Mouse (Mus musculus) kidney, embryonic 14.5 days (tissue): ENCODE measurements around the gene Dnajb8. TPM values are rescaled to one million over a fixed set of nuclear protein-coding genes. Genes with fewer than 3 reads are reported as not detected.

Source experiments
- ATAC-seq: fragments of 200-750 bp; cut with Nextera tagmentation; 2 replicates; pipeline ENCODE4 v1.8.0; 2017; ENCODE audit warnings: moderate number of reproducible peaks, mild to moderate bottlenecking, moderate TSS enrichment, moderate library complexity; ENCODE audit not compliant: low FRiP score, low TSS enrichment
- H3K27ac ChIP-seq: fragments of 300-500 bp; sonication (generic); 2 replicates; pipeline ENCODE4 v1.5.1; 2014; ENCODE audit warnings: low read depth, mild to moderate bottlenecking, low read length, moderate library complexity, mixed read lengths
- H3K27me3 ChIP-seq: fragments of 300-500 bp; sonication (generic); 2 replicates; pipeline ENCODE4 v1.6.1; 2014; ENCODE audit warnings: mild to moderate bottlenecking, low read length; ENCODE audit not compliant: control insufficient read depth, insufficient read depth
- H3K36me3 ChIP-seq: fragments of 300-500 bp; sonication (generic); 2 replicates; pipeline ENCODE4 v1.6.1; 2014; ENCODE audit warnings: low read length, mixed read lengths; ENCODE audit not compliant: control insufficient read depth, insufficient read depth
- H3K4me1 ChIP-seq: fragments of 300-500 bp; sonication (generic); 2 replicates; pipeline ENCODE4 v1.6.1; 2014; ENCODE audit warnings: low read length, mixed read lengths; ENCODE audit not compliant: control insufficient read depth, insufficient read depth
- H3K4me2 ChIP-seq: fragments of 300-500 bp; sonication (generic); replicated peaks from 2 replicates; pipeline ENCODE4 v1.6.1; 2014; ENCODE audit warnings: low read depth, mild to moderate bottlenecking, low read length
- H3K4me3 ChIP-seq: fragments of 300-500 bp; sonication (generic); 2 replicates; pipeline ENCODE4 v1.5.1; 2014; ENCODE audit warnings: mild to moderate bottlenecking, low read length
- H3K9ac ChIP-seq: fragments of 300-500 bp; sonication (generic); 2 replicates; pipeline ENCODE4 v1.6.1; 2014; ENCODE audit warnings: low read depth, mild to moderate bottlenecking, low read length, moderate library complexity
- H3K9me3 ChIP-seq: fragments of 300-500 bp; sonication (generic); 2 replicates; pipeline ENCODE4 v1.6.1; 2016; ENCODE audit warnings: low read length; ENCODE audit not compliant: control insufficient read depth
- WGBS: fragments of 180-500 bp; shearing (Covaris S2); extraction: QIAGEN DNeasy Blood & Tissue Kit; methylation state at CpG from one replicate; pipeline ENCODE4 v1.1.7; 2014; 5-methylcytosine and 5-hydroxymethylcytosine counted together
- polyA plus RNA-seq: library from polyadenylated mRNA; unstranded; fragments of >200 nt; fragmentation: Nextera tagmentation; extraction: Ambion mirVana; gene quantifications from 2 replicates; pipeline ENCODE4 v1.2.1, GENCODE M21; 2014

The Dnajb8 gene
- polyA plus RNA-seq, 1 experiment from 2014 or later, result not detected

- no peak overlapping the region for H3K4me2 ChIP-seq
- no peaks in the 10 kb centered on the region for H3K9me3 ChIP-seq
- H3K27ac ChIP-seq, result no peak overlapping the region
- 44% methylated on average over 6 of the region's 6 CpGs for WGBS
- no peak for ATAC-seq
- H3K9ac ChIP-seq, result no peak overlapping the region
- peaks cover 12% of the 10 kb centered on the region for H3K27me3 ChIP-seq
- peaks cover 12% of the 10 kb centered on the region for H3K4me1 ChIP-seq
- no peak overlapping the region for H3K4me3 ChIP-seq
- H3K36me3 ChIP-seq, result no peaks in the 10 kb centered on the region
These were observed 10.2 kb downstream of the Dnajb8 start for GRCm38 (mm10) chr6:88232221-88232620.

- 75% methylated on average over 8 of the region's 8 CpGs for WGBS
- H3K27me3 ChIP-seq, result peaks cover 12% of the 10 kb centered on the region
- peak; percentile 37 for ATAC-seq
- peaks cover 11% of the 10 kb centered on the region for H3K4me1 ChIP-seq
- H3K4me2 ChIP-seq, result no peak overlapping the region
- no peaks in the 10 kb centered on the region for H3K36me3 ChIP-seq
- no peak overlapping the region for H3K9ac ChIP-seq
- H3K9me3 ChIP-seq, result no peaks in the 10 kb centered on the region
- H3K27ac ChIP-seq, result peak overlapping the region; percentile 6; the same call in 1 of the 2 replicates
- no peak overlapping the region for H3K4me3 ChIP-seq
These were observed 11.9 kb downstream of the Dnajb8 start for GRCm38 (mm10) chr6:88233996-88234395.

DNA sequence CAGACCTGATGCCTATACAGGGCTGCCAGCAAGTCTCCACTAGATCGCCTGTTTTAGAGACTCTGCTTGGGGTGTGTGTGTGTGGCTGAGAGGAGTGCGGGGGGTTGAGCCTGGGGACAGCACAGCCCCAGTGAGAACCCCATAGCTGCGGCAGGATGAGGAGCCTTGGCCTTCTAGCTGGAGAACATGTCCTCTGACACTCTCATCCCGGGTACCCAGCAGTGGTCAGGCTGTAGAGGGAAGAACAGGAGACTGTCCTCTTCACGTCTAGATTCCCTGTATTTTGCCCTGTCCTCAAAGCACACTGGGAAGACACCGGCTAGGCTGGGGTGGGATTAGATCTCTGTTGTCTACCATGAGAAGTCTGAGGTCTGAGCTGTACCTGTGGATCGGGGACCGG, 13.4 kb downstream of the Dnajb8 start:
- Histone ChIP-seq H3K4me1 (peaks cover 8% of the 10 kb centered on the region), H3K9me3 (no peaks in the 10 kb centered on the region), H3K36me3 (no peaks in the 10 kb centered on the region), H3K27me3 (peaks cover 12% of the 10 kb centered on the region), H3K9ac (no peak overlapping the region), H3K27ac (no peak overlapping the region), H3K4me3 (no peak overlapping the region), H3K4me2 (no peak overlapping the region)
- ATAC-seq, result no peak
- 25% methylated on average over 8 of the region's 8 CpGs for WGBS

DNA sequence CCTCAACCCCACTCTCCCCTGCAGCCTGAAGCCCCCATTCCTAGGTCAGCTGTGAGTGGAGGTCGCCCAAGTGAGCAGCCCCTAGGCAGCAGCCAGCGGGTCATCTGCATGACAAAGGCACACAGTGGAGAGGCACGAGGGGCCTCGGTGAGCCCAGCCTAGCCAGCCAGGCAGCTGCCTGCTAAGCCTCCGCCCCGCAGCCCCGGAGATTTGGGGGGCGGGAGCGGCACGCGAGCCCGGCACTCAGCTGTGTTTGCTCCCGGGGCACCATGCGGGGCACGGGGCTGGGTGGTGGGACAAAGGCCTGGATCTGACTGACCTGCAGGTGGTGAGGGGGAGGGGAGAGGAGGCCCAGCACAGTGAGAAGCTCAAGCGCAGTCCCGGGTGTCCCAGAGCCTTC, 13.9 kb downstream of the Dnajb8 start:
- H3K27me3 ChIP-seq, result peaks cover 12% of the 10 kb centered on the region
- H3K27ac ChIP-seq, result no peak overlapping the region
- H3K36me3 ChIP-seq, result no peaks in the 10 kb centered on the region
- peaks cover 8% of the 10 kb centered on the region for H3K4me1 ChIP-seq
- ATAC-seq, result no peak
- H3K4me2 ChIP-seq, result peak overlapping the region; percentile 17
- no peak overlapping the region; the same call in 1 of the 2 replicates for H3K4me3 ChIP-seq
- H3K9ac ChIP-seq, result no peak overlapping the region
- H3K9me3 ChIP-seq, result no peaks in the 10 kb centered on the region
- WGBS, result 1% methylated on average over 16 of the region's 17 CpGs

DNA sequence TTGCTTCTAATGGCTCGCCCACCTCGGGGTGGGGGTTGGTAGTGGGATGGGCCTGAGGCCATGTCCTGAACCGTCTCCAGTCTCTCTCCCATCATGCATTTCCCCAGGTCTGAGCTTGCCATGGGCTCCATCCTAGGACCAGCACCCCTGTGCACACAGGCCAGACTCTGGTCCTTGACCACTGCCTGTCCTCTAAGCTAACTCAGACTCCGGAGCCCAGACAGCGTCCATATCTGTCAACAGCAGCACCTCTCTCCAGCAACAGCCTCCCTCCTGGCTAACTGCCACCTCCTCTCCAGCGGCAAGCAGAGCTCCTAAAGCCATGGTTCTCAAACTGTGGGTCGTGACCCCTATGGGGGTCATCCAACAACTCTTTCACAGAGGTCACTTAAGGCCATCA, 14.4 kb downstream of the Dnajb8 start:
- WGBS, result 19% methylated on average over 7 of the region's 7 CpGs
- Histone ChIP-seq H3K27ac (no peak overlapping the region), H3K9ac (no peak overlapping the region), H3K36me3 (no peaks in the 10 kb centered on the region), H3K9me3 (no peaks in the 10 kb centered on the region), H3K4me1 (peaks cover 8% of the 10 kb centered on the region), H3K4me3 (no peak overlapping the region), H3K4me2 (no peak overlapping the region), H3K27me3 (peaks cover 12% of the 10 kb centered on the region)
- no peak for ATAC-seq

DNA sequence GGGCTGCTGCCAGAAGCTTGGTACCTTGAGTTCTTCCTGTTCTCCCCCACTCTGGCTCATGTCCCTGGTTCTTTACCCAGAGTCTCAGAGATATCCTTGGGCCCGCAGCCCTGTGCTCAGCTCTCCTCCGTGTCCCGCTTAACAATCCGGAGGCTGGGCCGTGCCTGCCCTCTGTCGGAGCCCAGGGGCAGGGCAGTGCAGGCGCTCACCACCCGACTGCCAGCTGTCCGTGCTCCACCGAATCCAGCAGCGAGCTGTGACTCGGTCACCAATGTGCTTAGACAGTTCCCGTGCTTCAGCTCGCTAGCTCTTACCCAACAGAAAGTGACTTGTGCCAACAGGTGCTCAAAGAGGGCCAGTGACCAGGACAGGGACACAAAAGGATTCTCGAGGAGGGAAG, 20.5 kb downstream of the Dnajb8 start:
- ATAC-seq, result peak; percentile 85

DNA sequence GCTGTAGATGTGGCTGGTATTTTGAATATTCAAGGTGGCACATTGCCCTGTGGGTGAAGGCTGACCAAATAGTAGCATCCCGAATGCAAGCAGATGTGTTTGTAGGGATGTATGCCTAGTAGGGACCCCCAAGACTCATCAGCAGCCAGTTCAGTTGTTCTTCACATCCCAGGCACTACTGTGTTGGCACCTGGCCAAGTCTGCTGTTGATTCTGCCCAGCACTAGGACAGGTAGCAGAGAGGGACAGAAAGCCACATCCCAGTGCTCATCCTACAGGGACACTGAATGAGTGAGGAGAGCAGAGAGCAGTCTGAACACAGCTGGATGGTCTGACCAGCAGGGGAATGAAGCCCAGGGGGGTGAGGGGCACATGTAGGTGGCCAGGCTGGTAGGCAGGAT, 27.2 kb downstream of the Dnajb8 start:
- Histone ChIP-seq H3K4me2 (no peak overlapping the region), H3K27ac (no peak overlapping the region), H3K9me3 (no peaks in the 10 kb centered on the region), H3K36me3 (no peaks in the 10 kb centered on the region; the same call in 1 of the 2 replicates), H3K27me3 (no peaks in the 10 kb centered on the region), H3K4me1 (no peaks in the 10 kb centered on the region), H3K9ac (no peak overlapping the region), H3K4me3 (no peak overlapping the region)
- no peak for ATAC-seq
- 89% methylated on average over 1 of the region's 1 CpGs for WGBS

More for the DNA sequence above, 20.5 kb downstream of the Dnajb8 start:
- 2% methylated on average over 15 of the region's 15 CpGs for WGBS
- Histone ChIP-seq H3K27ac (no peak overlapping the region), H3K9me3 (no peaks in the 10 kb centered on the region), H3K4me1 (no peaks in the 10 kb centered on the region), H3K9ac (no peak overlapping the region), H3K4me3 (no peak overlapping the region), H3K27me3 (no peaks in the 10 kb centered on the region), H3K36me3 (no peaks in the 10 kb centered on the region), H3K4me2 (no peak overlapping the region)

DNA sequence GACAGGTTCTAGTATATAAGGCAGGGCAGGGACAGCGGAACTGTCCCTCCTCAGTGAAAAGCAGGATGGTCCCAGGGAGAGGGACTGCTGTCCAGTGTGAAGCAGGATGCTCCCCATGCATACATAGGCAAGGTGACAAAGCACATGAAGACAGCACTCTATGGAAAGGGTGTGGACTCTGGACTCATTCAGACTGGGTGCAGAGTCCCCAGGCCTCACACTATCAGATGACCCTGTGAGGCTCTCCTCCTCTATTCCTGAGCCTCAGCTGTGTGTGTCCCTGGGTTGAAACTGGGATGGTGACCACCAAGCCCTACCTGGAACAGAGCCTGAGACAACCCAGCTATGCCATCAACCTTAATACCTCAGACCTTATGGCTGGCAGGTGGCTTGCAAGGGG, 29.3 kb downstream of the Dnajb8 start:
- 94% methylated on average over 1 of the region's 1 CpGs for WGBS
- H3K27ac ChIP-seq, result no peak overlapping the region
- no peak overlapping the region for H3K4me3 ChIP-seq
- H3K9ac ChIP-seq, result no peak overlapping the region
- ATAC-seq, result no peak
- H3K27me3 ChIP-seq, result no peaks in the 10 kb centered on the region
- no peaks in the 10 kb centered on the region for H3K9me3 ChIP-seq
- H3K4me1 ChIP-seq, result no peaks in the 10 kb centered on the region
- H3K4me2 ChIP-seq, result no peak overlapping the region
- H3K36me3 ChIP-seq, result no peaks in the 10 kb centered on the region; the same call in 1 of the 2 replicates

- Histone ChIP-seq H3K4me1 (no peaks in the 10 kb centered on the region), H3K4me3 (no peak overlapping the region), H3K27ac (no peak overlapping the region), H3K36me3 (no peaks in the 10 kb centered on the region; the same call in 1 of the 2 replicates), H3K4me2 (no peak overlapping the region), H3K9ac (no peak overlapping the region), H3K9me3 (no peaks in the 10 kb centered on the region), H3K27me3 (no peaks in the 10 kb centered on the region)
- 75% methylated on average over 7 of the region's 7 CpGs for WGBS
- no peak for ATAC-seq
These were observed 29.9 kb downstream of the Dnajb8 start for GRCm38 (mm10) chr6:88251798-88252478.
